ENCODE assay signal across 18 mouse cellular contexts in the genomic region with DNA sequence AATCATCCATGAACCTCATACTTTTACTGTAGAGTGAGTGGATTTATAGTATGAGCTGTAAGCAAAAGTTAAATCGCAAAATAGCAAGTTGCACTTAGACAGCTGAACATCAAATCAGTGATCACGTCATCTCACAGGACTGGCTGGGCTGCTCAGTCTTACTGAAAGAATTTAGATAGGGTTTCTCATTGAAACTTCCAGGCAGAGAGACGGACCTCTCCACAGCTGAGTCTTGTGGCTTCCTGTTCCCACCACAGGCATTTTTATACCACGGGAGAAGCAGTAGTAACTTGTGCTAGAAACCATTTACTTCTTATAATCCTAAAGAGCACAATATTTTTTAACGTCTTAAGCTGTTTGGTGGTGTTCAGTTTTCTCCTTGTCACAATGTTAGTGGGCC.
DNase-seq lines count a peak whose midpoint lies in the region; ATAC-seq and TF ChIP-seq lines count a peak whose summit lies in the region.
"Had no signal": no experiment of that assay in that cellular context is flagged by ENCODE, and none has a peak within 500 bp of the region (broad histone marks: within the 10 kb centered on the region; RNA-seq: fewer than 3 reads in every experiment).

No protein-coding gene starts in this region.

- TF ChIP-seq CTCF in embryonic fibroblast, embryonic 13.5 days (IDR thresholded peaks at IDR 0.05; ENCODE audit: borderline replicate concordance, insufficient read depth, low read length) = no peak

- peak; percentile 1 for DNase-seq in 416B (ENCODE audit: low read depth)
- no peak for DNase-seq in cerebellum, postnatal 14 days
- no peak for DNase-seq in frontal cortex, postnatal 25 days (ENCODE audit: low spot score in 2 of 2)
- DNase-seq: adrenal gland, adult 8-10 months; adrenal gland, postnatal 14 days; adrenal gland, postnatal 36 days; cerebellum, adult 11-12 months; cerebellum, adult 2 months; cerebellum, adult 9-11 months; cerebellum, postnatal 25 days; embryo, embryonic 11 days; forebrain, postnatal 0 days had no signal

- H3K4me3 ChIP-seq in embryonic fibroblast, embryonic 13.5 days (ENCODE audit: insufficient read depth, low read length) = no peak overlapping the region
- H3K4me3 ChIP-seq: embryonic facial prominence, embryonic 13.5 days; embryonic facial prominence, embryonic 15.5 days; forebrain, embryonic 13.5 days; forebrain, embryonic 15.5 days had no signal

- no peaks in the 10 kb centered on the region; the same call in 1 of the 2 replicates for H3K4me1 ChIP-seq in embryonic fibroblast, embryonic 13.5 days (ENCODE audit: control insufficient read depth, insufficient read depth, low read length)
- H3K4me1 ChIP-seq: embryonic facial prominence, embryonic 13.5 days; embryonic facial prominence, embryonic 15.5 days; forebrain, embryonic 13.5 days; forebrain, embryonic 15.5 days had no signal

- no peak for TF ChIP-seq POLR2A in embryonic fibroblast, embryonic 13.5 days (IDR thresholded peaks at IDR 0.05; ENCODE audit: low read depth, low read length)

- peak; percentile 69; the same call in 1 of the 2 replicates for ATAC-seq in megakaryocyte progenitor cell, adult 5-6 weeks (replicated peaks; ENCODE audit: poor library complexity)
- ATAC-seq: forebrain, embryonic 13.5 days; forebrain, embryonic 15.5 days; forebrain, postnatal 0 days had no signal

- peak overlapping the region; percentile 59 for H3K27ac ChIP-seq in embryonic fibroblast, embryonic 13.5 days (ENCODE audit: insufficient read depth, low read length)
- H3K27ac ChIP-seq: embryonic facial prominence, embryonic 13.5 days; embryonic facial prominence, embryonic 15.5 days; forebrain, embryonic 13.5 days; forebrain, embryonic 15.5 days had no signal
